Comparison of ENCODE assay signal across 30 mouse cellular contexts in genomic region chr14:31594693-31595092, GRCm38 (mm10). TPM values are rescaled to one million over a fixed set of nuclear protein-coding genes. Genes with fewer than 3 reads are reported as not detected.
DNase-seq lines count a peak whose midpoint lies in the region; ATAC-seq and TF ChIP-seq lines count a peak whose summit lies in the region.
"Had no signal": no experiment of that assay in that cellular context is flagged by ENCODE, and none has a peak within 500 bp of the region (broad histone marks: within the 10 kb centered on the region; RNA-seq: fewer than 3 reads in every experiment).

No protein-coding gene starts in this region.

- H3K4me1 ChIP-seq in kidney, embryonic 14.5 days (ENCODE audit: control insufficient read depth, insufficient read depth, low read length) = no peaks in the 10 kb centered on the region
- no peaks in the 10 kb centered on the region for H3K4me1 ChIP-seq in midbrain, postnatal 0 days (ENCODE audit: insufficient read depth, low read length)
- H3K4me1 ChIP-seq: hindbrain, embryonic 10.5 days; intestine, embryonic 15.5 days; stomach, embryonic 15.5 days had no signal

- no peak overlapping the region for H3K9ac ChIP-seq in kidney, embryonic 14.5 days (ENCODE audit: low read depth, low read length)
- no peak overlapping the region for H3K9ac ChIP-seq in midbrain, postnatal 0 days (replicated peaks; ENCODE audit: low read length, poor library complexity, severe bottlenecking)
- H3K9ac ChIP-seq: intestine, embryonic 15.5 days; liver, embryonic 14.5 days; stomach, embryonic 15.5 days had no signal

- H3K4me2 ChIP-seq in kidney, embryonic 14.5 days (replicated peaks; ENCODE audit: low read depth, low read length) = no peak overlapping the region
- H3K4me2 ChIP-seq in midbrain, postnatal 0 days (ENCODE audit: low read depth, low read length, poor library complexity, severe bottlenecking) = no peak overlapping the region
- H3K4me2 ChIP-seq: intestine, embryonic 15.5 days; midbrain, embryonic 11.5 days; stomach, embryonic 15.5 days had no signal

- WGBS in kidney, embryonic 14.5 days = 59% methylated on average over 3 of the region's 3 CpGs
- WGBS in midbrain, postnatal 0 days = 78% methylated on average over 3 of the region's 3 CpGs

- H3K27me3 ChIP-seq in kidney, embryonic 14.5 days (ENCODE audit: control insufficient read depth, insufficient read depth, low read length) = no peaks in the 10 kb centered on the region
- no peaks in the 10 kb centered on the region for H3K27me3 ChIP-seq in midbrain, postnatal 0 days (ENCODE audit: insufficient read depth, low read length)
- H3K27me3 ChIP-seq: intestine, embryonic 15.5 days; stomach, embryonic 15.5 days had no signal

- no peak overlapping the region for H3K27ac ChIP-seq in kidney, embryonic 14.5 days (ENCODE audit: low read depth, low read length)
- H3K27ac ChIP-seq in midbrain, postnatal 0 days (ENCODE audit: low read depth, low read length) = no peak overlapping the region
- H3K27ac ChIP-seq: hindbrain, embryonic 10.5 days; intestine, embryonic 15.5 days; liver, embryonic 14.5 days; stomach, embryonic 15.5 days had no signal

- intact Hi-C loops in left cerebral cortex, postnatal 25 days (cut with DNase I) = no loop called here

- TF ChIP-seq CTCF in midbrain, postnatal 0 days (IDR thresholded peaks at IDR 0.05) = no peak

- no peaks in the 10 kb centered on the region for H3K36me3 ChIP-seq in kidney, embryonic 14.5 days (ENCODE audit: control insufficient read depth, insufficient read depth, low read length)
- H3K36me3 ChIP-seq in midbrain, postnatal 0 days (ENCODE audit: insufficient read depth, low read length) = no peaks in the 10 kb centered on the region
- H3K36me3 ChIP-seq: hindbrain, embryonic 10.5 days; intestine, embryonic 15.5 days; stomach, embryonic 15.5 days had no signal

- H3K9me3 ChIP-seq in kidney, embryonic 14.5 days (ENCODE audit: control insufficient read depth, low read length) = no peaks in the 10 kb centered on the region
- H3K9me3 ChIP-seq in midbrain, postnatal 0 days (ENCODE audit: low read length) = no peaks in the 10 kb centered on the region
- H3K9me3 ChIP-seq: hindbrain, embryonic 10.5 days; intestine, embryonic 15.5 days; stomach, embryonic 15.5 days had no signal

- DNase-seq in kidney, adult 18-20 months = peak; percentile 49
- DNase-seq in Muller cell, postnatal 12 days (ENCODE audit: inconsistent ontology term) = peak; percentile 10
- peak; percentile 51 to 71 for DNase-seq in kidney, adult 8-10 months
- peak; percentile 64 to 72 for DNase-seq in kidney, postnatal 36 days
- no peak for DNase-seq in left cerebral cortex, postnatal 25 days (ENCODE audit: low spot score in 2 of 2)
- DNase-seq in midbrain, postnatal 0 days (ENCODE audit: low spot score) = no peak
- DNase-seq: adrenal gland, adult 2 months; cerebellum, adult 2 months; cerebellum, postnatal 14 days; gastrocnemius, postnatal 14 days; heart, postnatal 14 days; layer of hippocampus, adult 9-11 months; lung, postnatal 36 days; retina, postnatal 1 day; right cerebral cortex, postnatal 14 days had no signal

- H3K4me3 ChIP-seq in kidney, embryonic 14.5 days (ENCODE audit: low read length) = no peak overlapping the region
- no peak overlapping the region for H3K4me3 ChIP-seq in midbrain, postnatal 0 days (ENCODE audit: low read depth, low read length)
- H3K4me3 ChIP-seq: hindbrain, embryonic 10.5 days; intestine, embryonic 15.5 days; stomach, embryonic 15.5 days had no signal

- ATAC-seq in kidney, embryonic 14.5 days (ENCODE audit: low FRiP score, low TSS enrichment) = no peak
- no peak for ATAC-seq in midbrain, postnatal 0 days (ENCODE audit: low FRiP score)
- ATAC-seq: activated CD4-positive, CD25-positive, alpha-beta regulatory T cell, adult 4 months; CD4-positive, CD25-positive, alpha-beta regulatory T cell, adult 4 months; forebrain, embryonic 14.5 days; hindbrain, embryonic 16.5 days; intestine, embryonic 15.5 days had no signal

RNA-seq across cellular contexts. Expression of gene Colq, which starts 3.5 kb away (rescaled TPM):
- 1.8 and 3.2 TPM in 2 replicates for polyA plus RNA-seq in kidney, embryonic 14.5 days (2014; fragmentation: Nextera tagmentation; extraction: Ambion mirVana)
- total RNA-seq in left cerebral cortex, postnatal 25 days (2021) = 1 to 10 TPM; 1.7 TPM
- total RNA-seq in midbrain, postnatal 0 days (2014; rRNA removed) = 0.38 TPM in 1 of 2 replicates, not detected in the other
- polyA plus RNA-seq in midbrain, postnatal 0 days (2015; fragmentation: Nextera tagmentation; extraction: Ambion mirVana) = 0.06 TPM in 1 of 2 replicates, not detected in the other
- total RNA-seq: adrenal gland, adult 2 months; granulocyte monocyte progenitor cell, adult 5-6 weeks had no signal

RNA-seq across cellular contexts. Expression of gene Gm49387, which starts 46.0 kb away (rescaled TPM):
- 3.3 TPM in 1 of 2 replicates, not detected in the other for polyA plus RNA-seq in kidney, embryonic 14.5 days (2014; fragmentation: Nextera tagmentation; extraction: Ambion mirVana)
- under 1 TPM in 1 of 2 experiments, not detected in 1; 0.98 TPM for total RNA-seq in left cerebral cortex, postnatal 25 days (2021)
- not detected in 2 replicates for total RNA-seq in midbrain, postnatal 0 days (2014; rRNA removed)
- polyA plus RNA-seq in midbrain, postnatal 0 days (2015; fragmentation: Nextera tagmentation; extraction: Ambion mirVana) = not detected in 2 replicates
- total RNA-seq: adrenal gland, postnatal 4 days; gastrocnemius, postnatal 14 days; granulocyte monocyte progenitor cell, adult 5-6 weeks; megakaryocyte, adult 5-6 weeks had no signal
- polyA plus RNA-seq: activated CD4-positive, CD25-positive, alpha-beta regulatory T cell, adult 4 months; adrenal gland, adult 2 months; cerebellum, adult 2 months; cortical plate, adult 2 months; forebrain, embryonic 14.5 days; midbrain, embryonic 11.5 days; neural tube, embryonic 14.5 days; stomach, embryonic 15.5 days had no signal

RNA-seq across cellular contexts. Expression of gene Btd, which starts 46.1 kb away (rescaled TPM):
- polyA plus RNA-seq in kidney, embryonic 14.5 days (2014; fragmentation: Nextera tagmentation; extraction: Ambion mirVana) = 27.9 and 30.9 TPM in 2 replicates
- 1 to 10 TPM; 7.7 to 8.8 TPM for total RNA-seq in left cerebral cortex, postnatal 25 days (2021)
- total RNA-seq in midbrain, postnatal 0 days (2014; rRNA removed) = 21.9 and 28.7 TPM in 2 replicates
- 18.5 and 20.1 TPM in 2 replicates for polyA plus RNA-seq in midbrain, postnatal 0 days (2015; fragmentation: Nextera tagmentation; extraction: Ambion mirVana)

RNA-seq across cellular contexts. Expression of gene Hacl1, which starts 46.4 kb away (rescaled TPM):
- polyA plus RNA-seq in kidney, embryonic 14.5 days (2014; fragmentation: Nextera tagmentation; extraction: Ambion mirVana) = 11.5 and 20.6 TPM in 2 replicates
- total RNA-seq in left cerebral cortex, postnatal 25 days (2021) = 1 to 10 TPM; 7.8 TPM
- 6.7 and 6.8 TPM in 2 replicates for total RNA-seq in midbrain, postnatal 0 days (2014; rRNA removed)
- polyA plus RNA-seq in midbrain, postnatal 0 days (2015; fragmentation: Nextera tagmentation; extraction: Ambion mirVana) = 8.4 and 9.4 TPM in 2 replicates

Comparison
In these comparisons a context has a peak if more than half of its experiments do, and no peak if none do; other contexts are left out.
1. DNase-seq: peak in kidney, adult 18-20 months (single experiment), Muller cell, postnatal 12 days (single experiment), kidney, adult 8-10 months (2 of 2) and kidney, postnatal 36 days (2 of 2); none in left cerebral cortex, postnatal 25 days (0 of 2) and midbrain, postnatal 0 days (single experiment).